Mouse (Mus musculus): ENCODE results near the gene Atn1.

DNA sequence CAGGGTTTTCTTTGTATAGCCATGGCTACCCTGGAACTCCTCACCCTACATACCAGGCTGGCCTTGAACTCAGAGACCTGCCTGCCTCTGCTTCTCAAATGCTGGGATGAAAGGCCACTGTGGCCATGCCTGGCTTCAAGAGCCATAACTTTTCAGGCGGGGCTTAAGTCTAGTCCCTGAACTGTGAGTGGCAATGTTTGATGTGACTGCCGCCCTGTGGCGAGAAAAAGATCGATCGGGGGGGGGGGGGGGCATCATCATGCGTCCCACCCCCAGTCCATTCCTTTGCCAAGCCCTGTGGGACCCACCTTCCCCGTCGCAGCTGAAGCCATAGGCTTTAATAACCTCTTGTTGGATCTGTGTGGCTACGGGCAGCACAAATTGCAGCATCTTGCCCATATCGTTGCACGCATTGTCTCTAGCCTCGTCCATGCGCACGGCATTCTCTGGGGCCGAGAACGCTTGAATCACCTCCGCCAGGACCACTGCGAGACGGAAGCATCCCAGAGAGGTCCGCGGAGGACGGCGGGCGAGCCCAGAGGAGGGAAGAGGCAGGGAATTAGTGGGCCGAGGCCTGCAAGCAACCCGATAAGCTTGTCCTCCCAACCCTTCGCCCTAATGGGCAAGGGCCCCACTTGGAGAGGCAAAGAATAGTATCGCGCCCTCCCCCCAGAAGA, 16.0 kb downstream of the Atn1 start:
- peak; percentile 35; the same call in 1 of the 2 replicates for TF ChIP-seq CTCF (IDR thresholded peaks at IDR 0.05; ENCODE audit: extremely low read depth, insufficient read depth, insufficient read length, insufficient replicate concordance)
- no peak for TF ChIP-seq POLR2A (IDR thresholded peaks at IDR 0.05; ENCODE audit: low read depth, low read length)

Data from spleen, adult 2 months (tissue).